Comparison of ENCODE assay signal across 12 mouse cellular contexts in the genomic region with DNA sequence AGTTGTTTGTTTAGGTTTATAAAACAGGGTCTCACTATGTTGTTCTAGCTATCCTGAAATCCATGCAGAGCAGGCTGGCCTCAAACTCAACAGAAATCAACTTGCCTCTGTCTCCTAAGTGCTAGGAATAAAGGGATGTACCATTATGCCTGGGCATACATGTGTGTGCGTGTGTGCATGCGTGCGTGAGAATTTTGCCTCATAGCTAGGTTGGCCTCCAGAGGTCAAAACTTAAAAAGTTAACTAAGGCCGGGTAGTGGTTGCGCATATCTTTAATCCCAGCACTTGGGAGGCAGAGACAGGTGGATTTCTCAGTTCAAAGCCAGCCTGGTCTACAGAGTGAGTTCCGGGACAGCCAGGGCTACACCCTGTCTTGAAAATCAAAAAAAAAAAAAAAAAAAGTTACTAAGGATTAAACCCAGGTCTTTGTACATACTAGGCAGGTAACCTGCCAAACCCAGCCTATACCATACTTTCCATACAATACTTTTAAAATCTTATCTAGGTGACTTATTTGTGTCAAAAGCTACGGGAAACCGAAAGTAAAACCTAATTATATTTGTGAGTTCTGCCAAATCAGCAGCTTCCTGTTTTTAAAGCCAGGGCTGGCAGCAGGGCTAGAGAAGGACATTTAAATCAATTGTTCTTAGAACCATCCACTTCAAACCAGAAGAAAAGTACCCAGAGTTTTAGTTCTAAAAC. TPM values are rescaled to one million over a fixed set of nuclear protein-coding genes. Genes with fewer than 3 reads are reported as not detected.
DNase-seq lines count a peak whose midpoint lies in the region; ATAC-seq and TF ChIP-seq lines count a peak whose summit lies in the region.
"Had no signal": no experiment of that assay in that cellular context is flagged by ENCODE, and none has a peak within 500 bp of the region (broad histone marks: within the 10 kb centered on the region; RNA-seq: fewer than 3 reads in every experiment).

No protein-coding gene starts in this region.

- no peak overlapping the region for H3K27ac ChIP-seq in lung, embryonic 14.5 days (ENCODE audit: low read depth)
- peak overlapping the region; percentile 69; the same call in 1 of the 2 replicates for H3K27ac ChIP-seq in kidney, adult 2 months (ENCODE audit: insufficient read depth, low read depth, low read length)
- H3K27ac ChIP-seq: embryonic facial prominence, embryonic 13.5 days; hindbrain, embryonic 15.5 days; midbrain, embryonic 12.5 days had no signal

- H3ac ChIP-seq in myocyte (ENCODE audit: control insufficient read depth, insufficient read length), result no peak overlapping the region

- no peaks in the 10 kb centered on the region for H3K27me3 ChIP-seq in lung, embryonic 14.5 days (ENCODE audit: insufficient read depth, low read length)
- H3K27me3 ChIP-seq in kidney, adult 2 months (replicated peaks; ENCODE audit: control insufficient read depth, insufficient read depth, low read length), result no peaks in the 10 kb centered on the region
- no peaks in the 10 kb centered on the region for H3K27me3 ChIP-seq in myocyte (ENCODE audit: control insufficient read depth, insufficient read depth, insufficient read length)
- H3K27me3 ChIP-seq: embryonic facial prominence, embryonic 13.5 days; hindbrain, embryonic 15.5 days; midbrain, embryonic 12.5 days had no signal

- peak overlapping the region; percentile 23; the same call in 1 of the 2 replicates for H3K4me2 ChIP-seq in lung, embryonic 14.5 days
- peak overlapping the region; percentile 58 for H3K4me2 ChIP-seq in myocyte (ENCODE audit: low read depth)
- H3K4me2 ChIP-seq: embryonic facial prominence, embryonic 13.5 days; hindbrain, embryonic 15.5 days; midbrain, embryonic 12.5 days had no signal

- H3K4me1 ChIP-seq in lung, embryonic 14.5 days (ENCODE audit: insufficient read depth), result no peaks in the 10 kb centered on the region
- H3K4me1 ChIP-seq in kidney, adult 2 months (ENCODE audit: control insufficient read depth, insufficient read depth, low read length), result no peaks in the 10 kb centered on the region

- peaks cover 13% of the 10 kb centered on the region for H3K79me2 ChIP-seq in myocyte (ENCODE audit: control insufficient read depth, insufficient read depth)

- H3K9ac ChIP-seq in lung, embryonic 14.5 days, result no peak overlapping the region
- H3K9ac ChIP-seq: embryonic facial prominence, embryonic 13.5 days; hindbrain, embryonic 15.5 days; midbrain, embryonic 12.5 days had no signal

- no peak for TF ChIP-seq CTCF in lung, embryonic 14.5 days (IDR thresholded peaks at IDR 0.05; ENCODE audit: low read depth)
- TF ChIP-seq CTCF in kidney, adult 2 months (conservative IDR thresholded peaks at IDR 0.05; ENCODE audit: insufficient read depth, insufficient read length, low read depth, low read length), result no peak

- no peak for TF ChIP-seq POLR2A in kidney, adult 2 months (IDR thresholded peaks at IDR 0.05; ENCODE audit: low read depth, low read length)
- no peak for TF ChIP-seq POLR2A in myocyte (IDR thresholded peaks at IDR 0.05; ENCODE audit: insufficient read length, low read depth)

- ATAC-seq in lung, embryonic 14.5 days (ENCODE audit: insufficient read depth), result no peak

- whole genome bisulfite sequencing in lung, embryonic 14.5 days, result 75% methylated on average over 8 of the region's 8 CpGs
- WGBS in kidney, adult 2 months, result 63% methylated on average over 8 of the region's 8 CpGs

- peak; percentile 60 for DNase-seq in lung, embryonic 14.5 days
- no peak for DNase-seq in lung, postnatal 14 days
- DNase-seq in NIH3T3 (ENCODE audit: low read depth), result peak; percentile 40
- DNase-seq in kidney, adult 2 months, result peak; percentile 69
- no peak for DNase-seq in neural tube, embryonic 10.5 days (ENCODE audit: extremely low spot score, low spot score)
- no peak for DNase-seq in urinary bladder, postnatal 10 days (ENCODE audit: low spot score)
- DNase-seq in c-Kit-positive CD71-positive TER-119-positive erythroid progenitor cells, embryonic 14.5 days (ENCODE audit: low spot score), result no peak

- H3K9me3 ChIP-seq in lung, embryonic 14.5 days (ENCODE audit: low read depth, low read length), result no peaks in the 10 kb centered on the region
- H3K9me3 ChIP-seq: embryonic facial prominence, embryonic 13.5 days; hindbrain, embryonic 15.5 days; midbrain, embryonic 12.5 days had no signal

- H3K4me3 ChIP-seq in lung, embryonic 14.5 days (ENCODE audit: low read depth, low read length), result no peak overlapping the region
- no peak overlapping the region for H3K4me3 ChIP-seq in kidney, adult 2 months (ENCODE audit: insufficient read depth, low read depth, low read length)
- no peak overlapping the region for H3K4me3 ChIP-seq in myocyte
- H3K4me3 ChIP-seq: embryonic facial prominence, embryonic 13.5 days; hindbrain, embryonic 15.5 days; midbrain, embryonic 12.5 days had no signal

- peaks cover 17% of the 10 kb centered on the region for H3K36me3 ChIP-seq in lung, embryonic 14.5 days (ENCODE audit: insufficient read depth)
- no peaks in the 10 kb centered on the region for H3K36me3 ChIP-seq in kidney, adult 2 months (ENCODE audit: control insufficient read depth, insufficient read depth, low read length)
- H3K36me3 ChIP-seq in myocyte (ENCODE audit: control insufficient read depth, insufficient read depth), result peaks cover 4% of the 10 kb centered on the region

TF ChIP-seq in myocyte, 11 proteins besides CTCF, POLR2A, EP300 and RAD21:
- TF ChIP-seq MYOD1 (IDR thresholded peaks at IDR 0.05; ENCODE audit: control insufficient read depth in 1 of 3, insufficient read length in 2 of 3, low read depth in 2 of 3), result no peak
- TF ChIP-seq TCF12 (IDR thresholded peaks at IDR 0.05; ENCODE audit: insufficient read depth, poor library complexity, severe bottlenecking), result no peak
- no peak for TF ChIP-seq MYOG (IDR thresholded peaks at IDR 0.05; ENCODE audit: control insufficient read depth in 1 of 3, insufficient read depth in 1 of 3, insufficient read length in 2 of 3, low read depth in 2 of 3)
- no peak for TF ChIP-seq REST (IDR thresholded peaks at IDR 0.05; ENCODE audit: insufficient read depth, insufficient read length)
- TF ChIP-seq MAX (IDR thresholded peaks at IDR 0.05; ENCODE audit: low read depth), result no peak

RNA-seq across cellular contexts. Expression of a gene that starts 4.1 kb away (rescaled TPM):
- 36.2 and 37.0 TPM in 2 replicates for polyA plus RNA-seq in lung, embryonic 14.5 days (2014; fragmentation: Nextera tagmentation; extraction: Ambion mirVana)
- 16.4 and 23.5 TPM in 2 replicates for polyA plus RNA-seq in kidney, adult 2 months (2012; rRNA removed)
- polyA plus RNA-seq in myocyte (2012; fragmentation: generic; extraction: Trizol), result 14.0 TPM

RNA-seq across cellular contexts. Expression of a gene that starts 44.1 kb away (rescaled TPM):
- polyA plus RNA-seq in lung, embryonic 14.5 days (2014; fragmentation: Nextera tagmentation; extraction: Ambion mirVana), result not detected in 2 replicates
- 11.3 and 12.2 TPM in 2 replicates for polyA plus RNA-seq in kidney, adult 2 months (2012; rRNA removed)
- not detected for polyA plus RNA-seq in myocyte (2012; fragmentation: generic; extraction: Trizol)
- polyA plus RNA-seq: embryonic facial prominence, embryonic 13.5 days; hindbrain, embryonic 15.5 days; midbrain, embryonic 12.5 days; testis, adult 2 months had no signal

RNA-seq across cellular contexts. Expression of a gene that starts 51.9 kb away (rescaled TPM):
- polyA plus RNA-seq in lung, embryonic 14.5 days (2014; fragmentation: Nextera tagmentation; extraction: Ambion mirVana), result 8.6 and 8.9 TPM in 2 replicates
- polyA plus RNA-seq in kidney, adult 2 months (2012; rRNA removed), result 5.3 and 5.4 TPM in 2 replicates
- 11.9 TPM for polyA plus RNA-seq in myocyte (2012; fragmentation: generic; extraction: Trizol)

Comparison
In these comparisons a context has a peak if more than half of its experiments do, and no peak if none do; other contexts are left out.
1. DNase-seq: peak in lung, embryonic 14.5 days (single experiment), NIH3T3 (single experiment) and kidney, adult 2 months (single experiment); none in lung, postnatal 14 days (single experiment), neural tube, embryonic 10.5 days (single experiment), urinary bladder, postnatal 10 days (single experiment) and c-Kit-positive CD71-positive TER-119-positive erythroid progenitor cells, embryonic 14.5 days (single experiment).
2. RNA of a gene that starts 44.1 kb away (polyA plus RNA-seq): 11.3 to 12.2 TPM in kidney, adult 2 months; not detected in lung, embryonic 14.5 days and not detected in myocyte (single experiment); every median in the first group is over 10 times any median in the second.